Mouse (Mus musculus) midbrain, postnatal 0 days (tissue): ENCODE measurements at regions not wholly inside any gene's neighbourhood (a gene's known extent, or its start where the extent isn't known, plus 50 kb on each side); places are given as distances from the start of the nearest gene placed in this dataset.

ENCODE experiments used
- ATAC-seq: fragments of 200-750 bp; cut with Nextera tagmentation; 2 replicates; pipeline ENCODE4 v1.8.0; 2017; ENCODE audit warnings: moderate number of reproducible peaks, mild to moderate bottlenecking, moderate TSS enrichment, moderate library complexity; ENCODE audit not compliant: low FRiP score
- DNase-seq: peaks from one replicate; pipeline ENCODE4 v3.0.0-alpha.2; 2015; ENCODE audit warnings: low spot score
- H3K27ac ChIP-seq: fragments of 300-500 bp; sonication (generic); 2 replicates; pipeline ENCODE4 v1.5.1; 2014; ENCODE audit warnings: low read depth, mild to moderate bottlenecking, low read length, mixed read lengths
- H3K27me3 ChIP-seq: fragments of 300-500 bp; sonication (generic); 2 replicates; pipeline ENCODE4 v1.6.1; 2014; ENCODE audit warnings: low read length, control low read depth, mixed read lengths; ENCODE audit not compliant: insufficient read depth
- H3K36me3 ChIP-seq: fragments of 300-500 bp; sonication (generic); 2 replicates; pipeline ENCODE4 v1.6.1; 2014; ENCODE audit warnings: low read length, control low read depth, mixed read lengths; ENCODE audit not compliant: insufficient read depth
- H3K4me1 ChIP-seq: fragments of 300-500 bp; sonication (generic); 2 replicates; pipeline ENCODE4 v1.6.1; 2014; ENCODE audit warnings: mild to moderate bottlenecking, control low read depth, antibody characterized with exemption, low read length, mixed read lengths; ENCODE audit not compliant: insufficient read depth
- H3K4me2 ChIP-seq: fragments of 300-500 bp; sonication (generic); 2 replicates; pipeline ENCODE4 v1.6.1; 2014; ENCODE audit warnings: low read depth, mild to moderate bottlenecking, low read length, mixed read lengths; ENCODE audit not compliant: poor library complexity, severe bottlenecking
- H3K4me3 ChIP-seq: fragments of 300-500 bp; sonication (generic); 2 replicates; pipeline ENCODE4 v1.5.1; 2014; ENCODE audit warnings: low read depth, mild to moderate bottlenecking, low read length, moderate library complexity
- H3K9ac ChIP-seq: fragments of 300-500 bp; sonication (generic); replicated peaks from 2 replicates; pipeline ENCODE4 v1.6.1; 2014; ENCODE audit warnings: mild to moderate bottlenecking, low read length, moderate library complexity, mixed read lengths; ENCODE audit not compliant: poor library complexity, severe bottlenecking
- H3K9me3 ChIP-seq: fragments of 300-500 bp; sonication (generic); 2 replicates; pipeline ENCODE4 v1.6.1; 2016; ENCODE audit warnings: low read length, control low read depth
- CTCF ChIP-seq: IDR thresholded peaks from 2 replicates; pipeline ENCODE4 v1.5.1; 2016; ENCODE audit warnings: antibody characterized with exemption, mild to moderate bottlenecking
- WGBS: fragments of 180-500 bp; shearing (Covaris S2); extraction: QIAGEN DNeasy Blood & Tissue Kit; methylation state at CpG from one replicate; pipeline ENCODE4 v1.1.7; 2014; 5-methylcytosine and 5-hydroxymethylcytosine counted together

DNA sequence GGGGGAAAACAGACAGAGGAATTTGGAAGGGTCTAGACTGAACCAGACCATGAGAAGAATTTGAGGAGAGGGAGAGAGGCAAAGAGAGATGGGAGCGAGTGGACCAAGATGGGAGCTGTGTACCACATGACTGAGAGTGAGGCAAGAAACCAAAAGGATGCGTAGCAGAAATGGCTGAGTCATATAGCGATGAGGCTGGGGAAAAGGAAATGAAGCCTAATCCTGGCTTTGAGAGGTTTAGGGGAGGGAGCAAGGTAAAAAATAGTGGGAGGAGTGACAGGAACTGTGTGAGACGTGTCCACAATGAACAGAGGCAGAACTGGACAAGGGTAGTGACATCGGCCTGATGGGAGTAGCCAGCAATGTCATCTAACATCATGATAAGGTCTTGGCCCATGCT is 140.1 kb upstream of the Ednrb start:
- DNase-seq (no peak), ATAC-seq (no peak)
- Histone ChIP-seq H3K4me2 (no peak overlapping the region), H3K4me1 (no peaks in the 10 kb centered on the region), H3K36me3 (no peaks in the 10 kb centered on the region), H3K9me3 (no peaks in the 10 kb centered on the region), H3K9ac (no peak overlapping the region), H3K27ac (no peak overlapping the region), H3K4me3 (no peak overlapping the region), H3K27me3 (no peaks in the 10 kb centered on the region)
- TF ChIP-seq CTCF, result no peak
- WGBS, result 95% methylated on average over 5 of the region's 5 CpGs

DNA sequence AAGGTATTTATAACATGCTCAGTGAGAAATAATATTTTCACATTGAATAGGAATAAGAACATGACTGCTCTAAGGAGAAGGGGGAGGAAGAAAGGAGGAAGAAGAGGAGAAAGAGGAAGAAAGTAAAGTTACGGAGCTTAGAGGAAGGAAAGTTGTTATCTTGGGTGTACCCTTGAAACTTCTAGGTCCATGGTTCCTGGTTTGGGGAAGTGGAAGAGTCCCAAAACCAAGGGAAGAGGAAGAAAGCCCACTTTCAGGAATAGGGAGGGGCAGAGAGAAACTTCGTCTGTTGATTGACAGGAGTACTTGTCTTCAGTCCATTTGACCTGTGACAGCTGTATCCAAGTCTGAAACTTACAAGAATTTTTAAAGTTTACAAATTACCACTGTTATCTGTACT is 134.6 kb upstream of the Ednrb start:
- Histone ChIP-seq H3K9ac (no peak overlapping the region), H3K4me2 (no peak overlapping the region), H3K4me3 (no peak overlapping the region), H3K9me3 (no peaks in the 10 kb centered on the region), H3K27ac (no peak overlapping the region), H3K4me1 (no peaks in the 10 kb centered on the region), H3K36me3 (no peaks in the 10 kb centered on the region), H3K27me3 (no peaks in the 10 kb centered on the region)
- no peak for ATAC-seq
- WGBS, result 89% methylated on average over 2 of the region's 2 CpGs
- no peak for DNase-seq
- TF ChIP-seq CTCF, result no peak

DNA sequence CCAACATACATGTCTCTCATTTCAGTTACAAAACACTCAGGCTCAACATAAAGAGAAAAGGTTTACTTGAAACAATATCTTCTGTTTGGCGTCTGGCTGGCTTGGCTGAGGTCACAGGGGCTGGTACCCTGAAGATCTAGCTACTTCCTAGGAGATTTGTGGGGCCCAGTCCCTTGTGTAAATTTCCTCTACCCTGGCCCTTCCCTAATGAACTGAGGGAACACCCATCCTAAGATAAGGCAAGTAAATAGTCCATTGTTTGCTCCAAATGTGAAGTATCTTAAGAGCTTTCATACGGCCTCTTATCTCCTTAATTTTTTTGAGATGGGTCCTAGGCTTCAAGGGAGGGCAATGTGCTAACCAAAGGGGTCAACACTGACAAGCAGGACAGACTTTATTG is 133.6 kb upstream of the Ednrb start:
- Histone ChIP-seq H3K9me3 (no peaks in the 10 kb centered on the region), H3K4me2 (no peak overlapping the region), H3K9ac (no peak overlapping the region), H3K4me1 (no peaks in the 10 kb centered on the region), H3K27me3 (no peaks in the 10 kb centered on the region), H3K4me3 (no peak overlapping the region), H3K27ac (no peak overlapping the region), H3K36me3 (no peaks in the 10 kb centered on the region)
- TF ChIP-seq CTCF, result no peak
- no peak for DNase-seq
- no peak for ATAC-seq
- WGBS, result 75% methylated on average over 2 of the region's 2 CpGs

- WGBS, result 87% methylated on average over 4 of the region's 4 CpGs
- no peaks in the 10 kb centered on the region for H3K9me3 ChIP-seq
- H3K36me3 ChIP-seq, result no peaks in the 10 kb centered on the region
- no peak overlapping the region for H3K27ac ChIP-seq
- H3K9ac ChIP-seq, result no peak overlapping the region
- no peaks in the 10 kb centered on the region for H3K27me3 ChIP-seq
- ATAC-seq, result no peak
- TF ChIP-seq CTCF, result no peak
- H3K4me2 ChIP-seq, result no peak overlapping the region
- no peaks in the 10 kb centered on the region for H3K4me1 ChIP-seq
- DNase-seq, result no peak
- H3K4me3 ChIP-seq, result no peak overlapping the region
These were observed 129.8 kb upstream of the Ednrb start for GRCm38 (mm10) chr14:103973955-103974354.

GRCm38 (mm10) chr14:103973111-103973510 is 128.9 kb upstream of the Ednrb start:
- 90% methylated on average over 7 of the region's 7 CpGs for WGBS
- Histone ChIP-seq H3K27ac (no peak overlapping the region), H3K4me1 (no peaks in the 10 kb centered on the region), H3K9me3 (no peaks in the 10 kb centered on the region), H3K27me3 (no peaks in the 10 kb centered on the region), H3K4me3 (no peak overlapping the region), H3K36me3 (no peaks in the 10 kb centered on the region), H3K4me2 (no peak overlapping the region), H3K9ac (no peak overlapping the region)
- ATAC-seq (no peak), DNase-seq (no peak)
- no peak for TF ChIP-seq CTCF

GRCm38 (mm10) chr14:103969305-103969704 is 125.1 kb upstream of the Ednrb start:
- ATAC-seq (no peak), DNase-seq (no peak)
- Histone ChIP-seq H3K4me2 (no peak overlapping the region), H3K27ac (no peak overlapping the region), H3K9me3 (no peaks in the 10 kb centered on the region), H3K4me1 (no peaks in the 10 kb centered on the region), H3K36me3 (no peaks in the 10 kb centered on the region), H3K4me3 (no peak overlapping the region), H3K27me3 (no peaks in the 10 kb centered on the region), H3K9ac (no peak overlapping the region)
- WGBS, result 78% methylated on average over 2 of the region's 2 CpGs
- no peak for TF ChIP-seq CTCF

GRCm38 (mm10) chr14:103966293-103966692 is 122.1 kb upstream of the Ednrb start:
- Histone ChIP-seq H3K9me3 (no peaks in the 10 kb centered on the region), H3K4me2 (no peak overlapping the region), H3K27ac (no peak overlapping the region), H3K4me3 (no peak overlapping the region), H3K4me1 (no peaks in the 10 kb centered on the region), H3K27me3 (no peaks in the 10 kb centered on the region), H3K9ac (no peak overlapping the region), H3K36me3 (no peaks in the 10 kb centered on the region)
- DNase-seq (no peak), ATAC-seq (no peak)
- TF ChIP-seq CTCF, result no peak
- 55% methylated on average over 2 of the region's 2 CpGs for WGBS
